Mouse (Mus musculus): ENCODE measurements around the gene Slc24a4. TPM values are rescaled to one million over a fixed set of nuclear protein-coding genes. Genes with fewer than 3 reads are reported as not detected.

The Slc24a4 gene
- polyA plus RNA-seq, 1 experiment from 2014 or later: 0.62 TPM

GRCm38 (mm10) chr12:102305069-102305836, 176.7 kb downstream of the Slc24a4 start:
- no peaks in the 10 kb centered on the region for H3K9me3 ChIP-seq (ENCODE audit: control insufficient read depth, low read length)
- H3K27ac ChIP-seq (ENCODE audit: low read depth): peak overlapping the region; percentile 48
- DNase-seq (ENCODE audit: low spot score): no peak
- H3K9ac ChIP-seq (ENCODE audit: low read length): no peak overlapping the region
- ATAC-seq (replicated peaks; ENCODE audit: low FRiP score, low TSS enrichment, low read depth): no peak
- H3K4me2 ChIP-seq (ENCODE audit: low read length): no peak overlapping the region
- no peaks in the 10 kb centered on the region for H3K36me3 ChIP-seq (ENCODE audit: control insufficient read depth, insufficient read depth, low read length)
- H3K4me1 ChIP-seq (replicated peaks; ENCODE audit: control insufficient read depth, insufficient read depth, low read length): peaks cover 55% of the 10 kb centered on the region
- no peak overlapping the region for H3K4me3 ChIP-seq (ENCODE audit: low read depth, low read length)
- 49% methylated on average over 10 of the region's 10 CpGs for whole genome bisulfite sequencing
- H3K27me3 ChIP-seq (replicated peaks; ENCODE audit: control insufficient read depth, insufficient read depth, low read length): no peaks in the 10 kb centered on the region

- Histone ChIP-seq H3K27me3 (replicated peaks; ENCODE audit: control insufficient read depth, insufficient read depth, low read length) (no peaks in the 10 kb centered on the region), H3K4me1 (replicated peaks; ENCODE audit: control insufficient read depth, insufficient read depth, low read length) (peaks cover 44% of the 10 kb centered on the region), H3K27ac (ENCODE audit: low read depth) (peak overlapping the region; percentile 63), H3K4me3 (ENCODE audit: low read depth, low read length) (no peak overlapping the region), H3K36me3 (ENCODE audit: control insufficient read depth, insufficient read depth, low read length) (peaks cover 3% of the 10 kb centered on the region; the same call in 1 of the 2 replicates), H3K4me2 (ENCODE audit: low read length) (no peak overlapping the region), H3K9me3 (ENCODE audit: control insufficient read depth, low read length) (no peaks in the 10 kb centered on the region), H3K9ac (ENCODE audit: low read length) (no peak overlapping the region)
- ATAC-seq (replicated peaks; ENCODE audit: low FRiP score, low TSS enrichment, low read depth) (0 out of 2 replicates have a peak, but pooled peaks have one; percentile 17), DNase-seq (ENCODE audit: low spot score) (no peak)
- 49% methylated on average over 6 of the region's 6 CpGs for WGBS
These were observed 179.5 kb downstream of the Slc24a4 start for GRCm38 (mm10) chr12:102308001-102308456.

DNA sequence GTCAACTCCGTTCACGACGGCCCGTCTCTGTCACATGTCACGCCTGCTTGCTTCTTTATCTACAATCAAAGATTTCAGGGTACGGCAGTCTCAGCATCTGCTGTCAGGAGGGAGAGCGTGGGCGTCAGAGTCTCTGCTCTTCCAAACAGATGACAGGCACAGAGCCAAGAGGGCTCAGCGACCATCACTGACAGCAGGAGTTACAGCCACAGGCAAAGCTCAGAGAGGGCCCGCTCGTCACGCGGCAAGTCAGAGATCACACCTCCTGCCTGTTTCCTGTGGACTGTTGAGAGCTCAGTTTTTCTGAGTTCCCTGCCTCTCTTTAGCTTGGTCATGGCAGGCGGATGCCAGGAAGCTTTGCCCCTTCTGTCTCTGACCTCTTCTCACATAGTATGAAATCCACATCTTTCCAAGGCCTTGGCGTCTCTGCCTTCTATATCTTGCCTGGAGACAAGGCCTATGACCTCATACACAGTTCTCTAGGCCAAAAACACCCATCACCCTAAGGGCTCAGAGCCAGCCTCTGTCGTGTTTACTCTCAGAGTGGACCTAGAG, 180.0 kb downstream of the Slc24a4 start:
- 50% methylated on average over 16 of the region's 16 CpGs for WGBS
- ATAC-seq (replicated peaks; ENCODE audit: low FRiP score, low TSS enrichment, low read depth): peak; percentile 18; the same call in 1 of the 2 replicates
- Histone ChIP-seq H3K9ac (ENCODE audit: low read length) (no peak overlapping the region), H3K4me1 (replicated peaks; ENCODE audit: control insufficient read depth, insufficient read depth, low read length) (peaks cover 41% of the 10 kb centered on the region), H3K9me3 (ENCODE audit: control insufficient read depth, low read length) (no peaks in the 10 kb centered on the region), H3K36me3 (ENCODE audit: control insufficient read depth, insufficient read depth, low read length) (peaks cover 7% of the 10 kb centered on the region; the same call in 1 of the 2 replicates), H3K4me3 (ENCODE audit: low read depth, low read length) (no peak overlapping the region), H3K27me3 (replicated peaks; ENCODE audit: control insufficient read depth, insufficient read depth, low read length) (no peaks in the 10 kb centered on the region), H3K4me2 (ENCODE audit: low read length) (no peak overlapping the region), H3K27ac (ENCODE audit: low read depth) (peak overlapping the region; percentile 63)
- no peak for DNase-seq (ENCODE audit: low spot score)

GRCm38 (mm10) chr12:102309099-102309799, 180.7 kb downstream of the Slc24a4 start:
- Histone ChIP-seq H3K4me2 (ENCODE audit: low read length) (no peak overlapping the region), H3K9ac (ENCODE audit: low read length) (no peak overlapping the region), H3K27me3 (replicated peaks; ENCODE audit: control insufficient read depth, insufficient read depth, low read length) (no peaks in the 10 kb centered on the region), H3K27ac (ENCODE audit: low read depth) (no peak overlapping the region), H3K4me1 (replicated peaks; ENCODE audit: control insufficient read depth, insufficient read depth, low read length) (peaks cover 34% of the 10 kb centered on the region), H3K4me3 (ENCODE audit: low read depth, low read length) (no peak overlapping the region), H3K36me3 (ENCODE audit: control insufficient read depth, insufficient read depth, low read length) (peaks cover 7% of the 10 kb centered on the region; the same call in 1 of the 2 replicates), H3K9me3 (ENCODE audit: control insufficient read depth, low read length) (no peaks in the 10 kb centered on the region)
- no peak for ATAC-seq (replicated peaks; ENCODE audit: low FRiP score, low TSS enrichment, low read depth)
- WGBS: 89% methylated on average over 11 of the region's 11 CpGs
- no peak for DNase-seq (ENCODE audit: low spot score)

GRCm38 (mm10) chr12:102309800-102310195, 181.3 kb downstream of the Slc24a4 start:
- Histone ChIP-seq H3K4me3 (ENCODE audit: low read depth, low read length) (no peak overlapping the region), H3K4me2 (ENCODE audit: low read length) (no peak overlapping the region), H3K27ac (ENCODE audit: low read depth) (no peak overlapping the region), H3K9me3 (ENCODE audit: control insufficient read depth, low read length) (no peaks in the 10 kb centered on the region), H3K36me3 (ENCODE audit: control insufficient read depth, insufficient read depth, low read length) (peaks cover 12% of the 10 kb centered on the region), H3K4me1 (replicated peaks; ENCODE audit: control insufficient read depth, insufficient read depth, low read length) (peaks cover 29% of the 10 kb centered on the region), H3K27me3 (replicated peaks; ENCODE audit: control insufficient read depth, insufficient read depth, low read length) (no peaks in the 10 kb centered on the region), H3K9ac (ENCODE audit: low read length) (no peak overlapping the region)
- DNase-seq (ENCODE audit: low spot score) (no peak), ATAC-seq (replicated peaks; ENCODE audit: low FRiP score, low TSS enrichment, low read depth) (no peak)
- WGBS: 89% methylated on average over 8 of the region's 8 CpGs

DNA sequence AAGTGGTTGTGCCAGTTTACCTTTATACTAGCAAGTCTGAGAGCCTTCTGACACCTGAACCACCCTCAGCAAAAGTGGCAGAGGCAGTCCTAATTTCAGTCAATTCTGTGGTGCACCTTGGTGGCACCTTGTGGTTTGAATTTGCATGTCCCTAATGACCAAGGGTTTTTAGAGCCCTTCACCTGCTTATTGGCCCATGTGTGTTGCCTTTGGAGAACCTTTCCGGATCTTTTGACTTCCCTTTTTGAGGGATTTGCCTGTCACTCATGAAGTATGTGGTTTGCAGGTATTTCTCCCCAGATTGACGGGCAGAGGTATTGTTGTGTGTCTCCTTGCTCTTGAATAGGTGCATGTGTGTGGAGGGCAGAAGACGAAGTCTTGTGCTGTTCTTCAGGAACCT, 181.7 kb downstream of the Slc24a4 start:
- ATAC-seq (replicated peaks; ENCODE audit: low FRiP score, low TSS enrichment, low read depth) (no peak), DNase-seq (ENCODE audit: low spot score) (no peak)
- Histone ChIP-seq H3K4me1 (replicated peaks; ENCODE audit: control insufficient read depth, insufficient read depth, low read length) (peaks cover 25% of the 10 kb centered on the region), H3K27ac (ENCODE audit: low read depth) (no peak overlapping the region), H3K4me3 (ENCODE audit: low read depth, low read length) (no peak overlapping the region), H3K9ac (ENCODE audit: low read length) (no peak overlapping the region), H3K9me3 (ENCODE audit: control insufficient read depth, low read length) (no peaks in the 10 kb centered on the region), H3K4me2 (ENCODE audit: low read length) (no peak overlapping the region), H3K36me3 (ENCODE audit: control insufficient read depth, insufficient read depth, low read length) (peaks cover 17% of the 10 kb centered on the region), H3K27me3 (replicated peaks; ENCODE audit: control insufficient read depth, insufficient read depth, low read length) (no peaks in the 10 kb centered on the region)
- 94% methylated on average over 3 of the region's 3 CpGs for WGBS

DNA sequence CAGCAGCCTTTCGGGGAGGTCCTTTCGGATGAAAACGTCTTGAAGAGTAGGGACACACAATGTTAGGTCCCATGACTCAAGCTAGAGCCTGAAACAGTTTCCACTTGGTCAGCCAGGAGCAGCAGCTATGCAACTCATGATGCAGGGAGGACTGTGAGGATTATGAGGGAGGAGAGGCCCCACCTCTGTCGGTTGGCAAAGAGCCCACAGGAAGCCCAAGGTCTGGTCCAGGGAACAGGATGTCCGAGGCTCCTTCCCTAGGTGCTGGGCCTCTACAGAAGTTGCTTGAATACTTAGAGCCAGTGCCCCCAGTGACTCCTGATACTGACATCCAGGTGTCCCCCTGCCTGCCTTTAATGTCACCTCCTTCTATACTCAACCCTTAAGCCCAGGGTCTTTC, 182.9 kb downstream of the Slc24a4 start:
- Histone ChIP-seq H3K9me3 (ENCODE audit: control insufficient read depth, low read length) (no peaks in the 10 kb centered on the region), H3K9ac (ENCODE audit: low read length) (no peak overlapping the region), H3K4me3 (ENCODE audit: low read depth, low read length) (no peak overlapping the region), H3K4me1 (replicated peaks; ENCODE audit: control insufficient read depth, insufficient read depth, low read length) (peaks cover 19% of the 10 kb centered on the region), H3K36me3 (ENCODE audit: control insufficient read depth, insufficient read depth, low read length) (peaks cover 21% of the 10 kb centered on the region), H3K27ac (ENCODE audit: low read depth) (no peak overlapping the region), H3K4me2 (ENCODE audit: low read length) (no peak overlapping the region), H3K27me3 (replicated peaks; ENCODE audit: control insufficient read depth, insufficient read depth, low read length) (no peaks in the 10 kb centered on the region)
- WGBS: 80% methylated on average over 5 of the region's 5 CpGs
- DNase-seq (ENCODE audit: low spot score) (no peak), ATAC-seq (replicated peaks; ENCODE audit: low FRiP score, low TSS enrichment, low read depth) (no peak)
